Mouse (Mus musculus): ENCODE data around the gene Dhcr7.

- peak; percentile 57 for TF ChIP-seq CTCF (IDR thresholded peaks at IDR 0.05; ENCODE audit: control insufficient read depth, insufficient read depth, insufficient read length)
- TF ChIP-seq USF1 (IDR thresholded peaks at IDR 0.05; ENCODE audit: low read depth): no peak
- TF ChIP-seq MYOG (IDR thresholded peaks at IDR 0.05; ENCODE audit: control insufficient read depth, extremely low read depth, insufficient read length): no peak
- TF ChIP-seq FOSL1 (IDR thresholded peaks at IDR 0.05; ENCODE audit: insufficient read depth, low read length, poor library complexity, severe bottlenecking): no peak
- no peak for TF ChIP-seq MAX (IDR thresholded peaks at IDR 0.05)
- TF ChIP-seq CEBPB (IDR thresholded peaks at IDR 0.05; ENCODE audit: low read depth): no peak
- TF ChIP-seq MYOD1 (IDR thresholded peaks at IDR 0.05; ENCODE audit: control insufficient read depth, insufficient read length, low read depth): no peak
Observed at GRCm38 (mm10) chr7:143793121-143793520, 29.8 kb upstream of the Dhcr7 start.

All from C2C12 (cell line).